Mouse (Mus musculus) forebrain, embryonic 16.5 days (tissue): ENCODE results near the gene Cnot11. TPM values are rescaled to one million over a fixed set of nuclear protein-coding genes. Genes with fewer than 3 reads are reported as not detected.

Source experiments
- ATAC-seq: fragments of 200-750 bp; cut with Nextera tagmentation; 2 replicates; pipeline ENCODE4 v1.8.0; 2017; ENCODE audit warnings: mild to moderate bottlenecking, moderate library complexity
- H3K27ac ChIP-seq: fragments of 300-500 bp; sonication (generic); 2 replicates; pipeline ENCODE4 v1.5.1; 2014; ENCODE audit warnings: low read length, control low read depth
- H3K27me3 ChIP-seq: fragments of 300-500 bp; sonication (generic); replicated peaks from 2 replicates; pipeline ENCODE4 v1.6.1; 2014; ENCODE audit warnings: low read length; ENCODE audit not compliant: control insufficient read depth, insufficient read depth
- H3K36me3 ChIP-seq: fragments of 300-500 bp; sonication (generic); 2 replicates; pipeline ENCODE4 v1.6.1; 2014; ENCODE audit not compliant: control insufficient read depth, insufficient read depth
- H3K4me1 ChIP-seq: fragments of 300-500 bp; sonication (generic); replicated peaks from 2 replicates; pipeline ENCODE4 v1.6.1; 2014; ENCODE audit warnings: low read length; ENCODE audit not compliant: control insufficient read depth, insufficient read depth
- H3K4me2 ChIP-seq: fragments of 300-500 bp; sonication (generic); 2 replicates; pipeline ENCODE4 v1.6.1; 2014; ENCODE audit warnings: mild to moderate bottlenecking, low read length, control low read depth
- H3K4me3 ChIP-seq: fragments of 300-500 bp; sonication (generic); replicated peaks from 2 replicates; pipeline ENCODE4 v1.5.1; 2014; ENCODE audit warnings: mild to moderate bottlenecking, low read length, control low read depth
- H3K9ac ChIP-seq: fragments of 300-500 bp; sonication (generic); replicated peaks from 2 replicates; pipeline ENCODE4 v1.6.1; 2014; ENCODE audit warnings: low read depth, low read length, control low read depth
- H3K9me3 ChIP-seq: fragments of 300-500 bp; sonication (generic); 2 replicates; pipeline ENCODE4 v1.6.1; 2016; ENCODE audit warnings: low read length; ENCODE audit not compliant: control insufficient read depth
- WGBS: fragments of 180-500 bp; shearing (Covaris S2); extraction: QIAGEN DNeasy Blood & Tissue Kit; methylation state at CpG from one replicate; pipeline ENCODE4 v1.1.7; 2014; 5-methylcytosine and 5-hydroxymethylcytosine counted together
- polyA plus RNA-seq: library from polyadenylated mRNA; unstranded; fragments of >200 nt; fragmentation: Nextera tagmentation; extraction: Ambion mirVana; gene quantifications from 2 replicates; pipeline ENCODE4 v1.2.1, GENCODE M21; 2015

Gene Cnot11
- polyA plus RNA-seq, 1 experiment from 2014 or later = 11.9 TPM

DNA sequence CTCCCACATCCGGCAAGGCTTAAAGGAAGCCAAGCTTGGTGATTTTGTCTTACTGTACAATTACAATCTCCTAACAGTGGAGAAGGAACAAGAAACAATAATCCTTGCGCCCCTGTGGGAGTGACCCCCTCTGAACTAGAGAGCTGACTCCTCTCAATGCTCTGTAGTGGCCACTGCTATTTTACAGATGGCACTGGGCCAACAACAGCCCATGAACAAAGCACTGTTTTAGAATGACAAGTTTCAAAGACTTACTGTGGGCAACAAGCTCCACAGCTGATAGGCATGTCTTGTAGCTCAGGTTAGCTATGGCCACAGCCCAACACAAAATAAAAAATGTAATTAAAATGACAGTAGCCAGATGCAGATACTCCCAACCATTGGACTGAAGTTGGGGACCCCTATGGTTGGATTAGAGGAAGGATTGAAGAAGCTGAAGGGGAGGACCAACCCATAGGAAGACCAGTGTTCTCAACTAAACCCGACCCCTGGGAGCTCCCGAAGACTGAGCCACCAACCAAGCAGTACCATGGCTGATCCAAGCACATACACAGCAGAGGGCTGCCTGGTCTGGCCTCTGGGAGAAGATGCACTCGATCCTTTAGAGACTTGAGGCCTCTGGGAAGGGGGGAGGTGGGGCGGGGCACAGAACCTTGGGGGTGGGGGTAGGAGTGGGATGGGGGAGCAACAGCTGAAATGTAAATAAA is 11.5 kb downstream of the Cnot11 start:
- no peak for ATAC-seq
- Histone ChIP-seq H3K9ac (no peak overlapping the region), H3K4me2 (no peak overlapping the region), H3K27me3 (no peaks in the 10 kb centered on the region), H3K36me3 (peaks cover 13% of the 10 kb centered on the region), H3K9me3 (no peaks in the 10 kb centered on the region), H3K4me1 (no peaks in the 10 kb centered on the region), H3K27ac (no peak overlapping the region), H3K4me3 (no peak overlapping the region)
- WGBS = 86% methylated on average over 6 of the region's 6 CpGs

DNA sequence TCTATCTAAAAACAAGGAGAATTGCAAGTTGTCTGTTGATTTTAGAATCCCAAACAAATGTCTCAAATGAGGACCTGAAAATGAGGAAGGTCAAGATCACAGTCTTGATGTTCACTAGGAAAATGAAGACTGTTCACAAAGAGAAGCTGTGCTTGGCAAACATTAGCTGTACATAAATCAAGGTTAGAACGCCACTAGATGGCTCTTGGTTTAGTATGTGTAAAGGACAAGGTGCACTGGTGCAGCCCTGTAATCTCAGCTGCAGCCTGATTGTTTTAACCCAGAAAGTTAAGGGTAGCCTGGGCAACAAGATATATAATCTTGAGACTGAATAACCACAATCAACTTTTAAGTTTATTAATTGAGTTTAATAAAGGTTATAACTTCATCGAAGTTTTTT is 12.4 kb downstream of the Cnot11 start:
- ATAC-seq = no peak
- whole genome bisulfite sequencing = 62% methylated on average over 2 of the region's 2 CpGs
- Histone ChIP-seq H3K4me2 (no peak overlapping the region), H3K9me3 (no peaks in the 10 kb centered on the region), H3K27me3 (no peaks in the 10 kb centered on the region), H3K36me3 (peaks cover 13% of the 10 kb centered on the region), H3K27ac (no peak overlapping the region), H3K4me1 (no peaks in the 10 kb centered on the region), H3K4me3 (no peak overlapping the region), H3K9ac (no peak overlapping the region)

DNA sequence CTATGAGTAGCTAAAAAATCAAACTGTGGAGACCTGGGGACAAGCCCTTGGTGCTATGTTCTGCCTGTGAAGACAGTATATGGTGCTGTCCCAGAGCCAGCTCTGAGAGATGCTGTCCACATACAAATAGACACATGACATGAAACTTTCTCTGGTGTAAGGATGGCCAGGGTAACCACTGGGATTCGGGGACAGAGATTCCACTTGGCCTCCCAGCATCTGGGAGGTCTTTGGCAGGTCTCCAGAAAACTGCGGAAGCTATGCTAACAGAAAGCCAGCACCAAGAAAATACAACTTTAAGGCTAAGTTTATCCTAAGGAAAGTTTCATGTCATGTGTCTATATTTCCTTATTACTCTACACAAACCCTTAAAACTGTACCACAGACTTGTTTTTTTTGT is 15.0 kb downstream of the Cnot11 start:
- H3K27me3 ChIP-seq = no peaks in the 10 kb centered on the region
- 78% methylated on average over 2 of the region's 2 CpGs for WGBS
- H3K9me3 ChIP-seq = no peaks in the 10 kb centered on the region
- peaks cover 8% of the 10 kb centered on the region for H3K36me3 ChIP-seq
- no peak overlapping the region for H3K4me2 ChIP-seq
- no peaks in the 10 kb centered on the region for H3K4me1 ChIP-seq
- H3K27ac ChIP-seq = no peak overlapping the region
- no peak overlapping the region for H3K9ac ChIP-seq
- ATAC-seq = no peak
- H3K4me3 ChIP-seq = no peak overlapping the region

DNA sequence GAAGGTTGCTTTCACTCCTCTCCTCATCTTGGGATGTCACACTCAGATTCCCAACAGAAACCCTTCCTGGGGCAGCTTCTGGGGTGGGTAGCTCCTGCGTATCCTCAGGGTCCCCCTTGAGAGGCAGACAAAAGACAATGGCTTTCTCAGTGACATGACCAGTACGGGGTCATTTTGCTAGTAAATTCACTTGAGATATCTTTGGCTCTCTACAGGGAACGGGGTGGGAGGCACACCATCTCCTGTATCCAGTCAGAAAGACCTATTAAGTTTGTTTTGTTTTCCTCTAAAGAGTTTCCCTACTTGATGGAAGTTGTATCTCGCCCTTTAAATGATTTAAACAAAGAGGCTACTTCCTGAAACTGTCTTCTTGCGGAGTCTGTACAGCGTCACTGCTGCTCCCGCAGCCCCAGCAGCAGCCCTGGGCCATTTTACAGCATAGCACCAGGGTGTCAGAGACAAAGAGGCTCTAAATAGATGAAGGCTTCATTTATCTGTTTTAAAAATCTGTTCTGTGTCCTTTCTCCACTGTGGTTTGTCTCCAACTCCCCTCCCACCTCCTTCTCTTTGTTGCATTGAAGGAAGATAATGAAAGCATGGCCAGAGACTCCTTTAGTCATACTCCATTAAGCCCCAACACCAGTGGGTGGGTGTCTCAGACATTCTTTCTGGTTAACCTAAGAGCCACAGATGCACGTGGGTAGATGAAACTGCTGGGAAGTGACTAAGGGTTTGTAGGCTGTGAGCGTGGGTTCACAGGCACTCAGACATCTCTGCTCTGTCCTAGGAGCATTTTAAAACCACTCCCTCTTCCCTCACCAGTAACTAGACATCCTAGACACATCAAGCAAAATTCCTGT is 21.0 kb downstream of the Cnot11 start:
- peaks cover 7% of the 10 kb centered on the region; the same call in 1 of the 2 replicates for H3K36me3 ChIP-seq

DNA sequence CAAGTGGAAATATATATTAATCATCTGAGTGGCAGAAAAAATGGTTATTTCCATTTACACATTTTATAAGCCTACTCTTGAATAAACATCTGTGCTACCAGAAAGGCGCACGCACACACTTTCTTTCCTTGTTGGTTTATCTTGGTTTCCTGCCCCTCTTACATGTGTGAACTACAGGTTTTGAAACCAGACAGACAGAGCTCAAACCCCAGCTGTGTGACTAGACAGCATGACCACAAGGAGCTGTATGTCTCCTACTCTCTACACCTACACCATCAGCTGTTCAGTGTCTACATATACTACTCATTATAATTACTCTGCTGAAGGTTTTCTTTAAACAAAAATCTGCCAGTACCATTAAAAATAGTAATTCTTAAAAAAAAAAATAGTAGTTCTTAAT is 24.2 kb downstream of the Cnot11 start:
- ATAC-seq = no peak
- Histone ChIP-seq H3K4me3 (no peak overlapping the region), H3K4me2 (no peak overlapping the region), H3K9me3 (no peaks in the 10 kb centered on the region), H3K36me3 (peaks cover 8% of the 10 kb centered on the region; the same call in 1 of the 2 replicates), H3K4me1 (no peaks in the 10 kb centered on the region), H3K9ac (no peak overlapping the region), H3K27me3 (no peaks in the 10 kb centered on the region), H3K27ac (no peak overlapping the region)
- WGBS = 94% methylated on average over 2 of the region's 2 CpGs

More for the DNA sequence above, 21.0 kb downstream of the Cnot11 start:
- no peaks in the 10 kb centered on the region for H3K9me3 ChIP-seq
- H3K9ac ChIP-seq = no peak overlapping the region
- 66% methylated on average over 9 of the region's 9 CpGs for WGBS
- no peak overlapping the region for H3K4me2 ChIP-seq
- no peak for ATAC-seq
- no peaks in the 10 kb centered on the region for H3K27me3 ChIP-seq
- no peak overlapping the region for H3K27ac ChIP-seq
- no peaks in the 10 kb centered on the region for H3K4me1 ChIP-seq
- H3K4me3 ChIP-seq = no peak overlapping the region

DNA sequence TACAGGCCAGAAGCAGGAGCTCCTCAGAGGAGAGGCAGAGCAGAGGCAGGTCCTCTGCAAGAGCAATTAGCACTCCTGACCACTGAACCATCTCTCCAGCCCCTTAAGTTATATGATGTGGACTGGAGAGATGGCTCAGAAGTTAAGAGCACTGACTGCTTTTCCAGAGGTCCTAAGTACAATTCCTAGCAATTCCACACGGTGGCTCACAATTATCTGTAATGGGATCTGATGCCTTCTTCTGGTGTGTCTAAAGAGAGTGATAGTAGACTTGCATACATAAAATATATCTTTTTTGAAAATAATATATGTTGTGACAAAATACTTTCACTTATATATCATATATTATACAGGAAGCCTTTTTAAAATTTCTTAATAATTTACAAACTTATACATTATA is 27.1 kb downstream of the Cnot11 start:
- no peak overlapping the region for H3K4me2 ChIP-seq
- no peaks in the 10 kb centered on the region for H3K9me3 ChIP-seq
- no peak overlapping the region for H3K4me3 ChIP-seq
- H3K27ac ChIP-seq = no peak overlapping the region
- no peaks in the 10 kb centered on the region for H3K4me1 ChIP-seq
- 55% methylated on average over 1 of the region's 1 CpGs for WGBS
- H3K27me3 ChIP-seq = no peaks in the 10 kb centered on the region
- no peak for ATAC-seq
- no peak overlapping the region for H3K9ac ChIP-seq
- H3K36me3 ChIP-seq = peaks cover 6% of the 10 kb centered on the region; the same call in 1 of the 2 replicates

DNA sequence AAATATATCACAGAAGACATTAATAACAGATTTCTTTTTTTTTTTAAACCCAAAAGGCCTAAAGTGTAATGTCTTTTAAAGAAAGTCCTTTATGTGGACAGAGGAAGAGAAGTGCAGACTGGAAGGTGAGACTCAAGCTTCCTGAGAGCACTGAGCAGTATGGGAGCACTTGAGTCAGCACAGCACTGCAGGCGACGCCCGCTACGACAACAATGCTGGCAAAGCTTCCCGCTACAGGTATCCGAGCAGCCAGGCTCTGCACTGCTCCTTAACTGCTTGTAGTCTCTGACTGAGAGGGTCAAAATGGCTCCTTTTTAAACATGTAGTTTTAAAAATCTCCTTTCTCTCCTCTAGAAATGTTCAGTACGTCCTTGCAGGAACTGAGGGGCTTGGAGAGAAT is 28.4 kb downstream of the Cnot11 start:
- Histone ChIP-seq H3K4me1 (0 out of 2 replicates have a peak, but pooled peaks cover 3% of the 10 kb centered on the region), H3K4me3 (no peak overlapping the region), H3K27ac (no peak overlapping the region), H3K9ac (no peak overlapping the region), H3K4me2 (no peak overlapping the region), H3K9me3 (no peaks in the 10 kb centered on the region), H3K27me3 (no peaks in the 10 kb centered on the region), H3K36me3 (peaks cover 6% of the 10 kb centered on the region; the same call in 1 of the 2 replicates)
- 84% methylated on average over 7 of the region's 7 CpGs for WGBS
- no peak for ATAC-seq

DNA sequence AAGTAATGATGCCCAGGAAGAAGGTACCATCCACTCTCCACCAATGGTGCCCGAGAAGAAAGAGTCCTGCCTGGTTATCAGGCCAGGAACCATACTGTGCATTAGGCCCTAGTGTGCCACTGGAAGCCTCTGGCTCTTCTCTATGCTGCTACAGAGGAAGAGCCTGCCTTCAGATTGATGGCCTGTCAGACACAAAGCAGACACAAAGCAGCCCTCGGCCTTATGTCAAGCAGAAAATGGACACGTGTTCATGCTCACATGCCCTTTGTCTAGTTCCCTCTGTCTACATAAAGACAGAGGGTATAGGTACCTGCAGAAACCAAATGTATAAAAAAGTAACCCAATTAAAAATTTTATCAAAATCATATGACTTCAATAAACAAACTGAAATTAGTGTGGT is 29.8 kb downstream of the Cnot11 start:
- Histone ChIP-seq H3K4me2 (no peak overlapping the region), H3K36me3 (peaks cover 6% of the 10 kb centered on the region; the same call in 1 of the 2 replicates), H3K9ac (no peak overlapping the region), H3K27ac (no peak overlapping the region), H3K4me3 (no peak overlapping the region), H3K9me3 (no peaks in the 10 kb centered on the region), H3K27me3 (no peaks in the 10 kb centered on the region), H3K4me1 (0 out of 2 replicates have a peak, but pooled peaks cover 3% of the 10 kb centered on the region)
- 78% methylated on average over 3 of the region's 3 CpGs for WGBS
- ATAC-seq = no peak

DNA sequence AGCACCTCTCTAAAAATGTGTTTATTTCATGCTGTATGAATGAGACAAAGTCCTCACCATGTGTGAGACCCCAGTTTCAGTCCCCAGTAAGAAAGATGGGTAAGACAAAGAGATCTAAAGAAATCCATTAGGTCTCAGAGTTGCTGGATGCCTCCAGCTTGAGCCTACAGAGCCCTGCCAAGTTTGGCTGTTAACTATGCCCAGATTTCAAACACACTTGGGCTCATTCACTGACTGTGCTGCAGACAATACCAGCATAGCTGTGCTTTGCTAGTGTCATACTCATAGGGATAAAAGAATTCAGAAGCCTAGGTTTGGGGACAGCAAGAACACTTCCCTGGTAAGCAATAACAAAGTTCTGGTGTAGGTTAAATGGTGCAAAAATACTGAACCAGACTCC is 33.3 kb downstream of the Cnot11 start:
- H3K9ac ChIP-seq = no peak overlapping the region
- H3K4me2 ChIP-seq = no peak overlapping the region
- H3K9me3 ChIP-seq = no peaks in the 10 kb centered on the region
- no peak overlapping the region for H3K4me3 ChIP-seq
- ATAC-seq = peak; percentile 47; the same call in 1 of the 2 replicates
- H3K27ac ChIP-seq = no peak overlapping the region
- H3K4me1 ChIP-seq = 0 out of 2 replicates have a peak, but pooled peaks cover 3% of the 10 kb centered on the region
- H3K36me3 ChIP-seq = peaks cover 3% of the 10 kb centered on the region; the same call in 1 of the 2 replicates
- H3K27me3 ChIP-seq = no peaks in the 10 kb centered on the region
